Mouse (Mus musculus) testis, adult 2 months (tissue): ENCODE measurements at regions not wholly inside any gene's neighbourhood (a gene's known extent, or its start where the extent isn't known, plus 50 kb on each side); places are given as distances from the start of the nearest gene placed in this dataset.

Source experiments
- H3K27ac ChIP-seq: fragments of 200-500 bp; 2 replicates; pipeline ENCODE4 v1.5.1; 2012; ENCODE audit warnings: low read depth, low read length; ENCODE audit not compliant: control insufficient read depth, insufficient read depth
- H3K27me3 ChIP-seq: fragments of 200-500 bp; 2 replicates; pipeline ENCODE4 v1.6.1; 2012; ENCODE audit warnings: mild to moderate bottlenecking, low read length, moderate library complexity; ENCODE audit not compliant: control insufficient read depth, insufficient read depth
- H3K36me3 ChIP-seq: fragments of 200-500 bp; 2 replicates; pipeline ENCODE4 v1.6.1; 2012; ENCODE audit warnings: mild to moderate bottlenecking, low read length; ENCODE audit not compliant: control insufficient read depth, insufficient read depth
- H3K4me1 ChIP-seq: fragments of 200-500 bp; 2 replicates; pipeline ENCODE4 v1.6.1; 2012; ENCODE audit warnings: low read length; ENCODE audit not compliant: control insufficient read depth, insufficient read depth
- H3K4me3 ChIP-seq: fragments of 200-500 bp; 2 replicates; pipeline ENCODE4 v1.5.1; 2012; ENCODE audit warnings: low read depth, mild to moderate bottlenecking, low read length, moderate library complexity, mixed read lengths; ENCODE audit not compliant: control insufficient read depth
- CTCF ChIP-seq: fragments of 200-500 bp; IDR thresholded peaks from 2 replicates; pipeline ENCODE4 v1.5.1; 2012; ENCODE audit warnings: low read depth, mild to moderate bottlenecking, inconsistent platforms, low read length, moderate library complexity; ENCODE audit not compliant: control insufficient read depth, insufficient read depth, insufficient replicate concordance
- POLR2A ChIP-seq: fragments of 200-500 bp; IDR thresholded peaks from 2 replicates; pipeline ENCODE4 v1.6.1; 2012; ENCODE audit warnings: low read depth, mild to moderate bottlenecking, inconsistent platforms, low read length, moderate library complexity; ENCODE audit not compliant: control insufficient read depth

DNA sequence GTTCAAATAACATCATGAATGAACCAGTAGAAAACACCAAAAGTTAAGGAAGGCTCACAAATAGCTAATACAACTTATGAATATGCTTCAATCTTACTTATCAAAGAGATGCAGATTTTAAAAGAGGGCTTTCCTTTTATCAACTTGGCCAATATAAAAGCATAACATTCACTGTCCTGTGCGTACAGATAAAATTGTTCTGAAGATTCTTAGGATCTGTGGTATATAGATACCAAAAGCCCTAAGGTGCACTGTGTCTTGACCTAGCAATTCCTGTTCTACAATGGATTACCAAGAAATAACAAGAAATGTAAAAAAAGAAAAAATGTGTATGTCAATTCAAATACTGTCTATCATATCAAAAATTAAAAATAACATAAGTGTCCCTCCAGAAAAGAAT, 107.7 kb upstream of the Magi3 start:
- no peaks in the 10 kb centered on the region; the same call in 1 of the 2 replicates for H3K4me1 ChIP-seq

DNA sequence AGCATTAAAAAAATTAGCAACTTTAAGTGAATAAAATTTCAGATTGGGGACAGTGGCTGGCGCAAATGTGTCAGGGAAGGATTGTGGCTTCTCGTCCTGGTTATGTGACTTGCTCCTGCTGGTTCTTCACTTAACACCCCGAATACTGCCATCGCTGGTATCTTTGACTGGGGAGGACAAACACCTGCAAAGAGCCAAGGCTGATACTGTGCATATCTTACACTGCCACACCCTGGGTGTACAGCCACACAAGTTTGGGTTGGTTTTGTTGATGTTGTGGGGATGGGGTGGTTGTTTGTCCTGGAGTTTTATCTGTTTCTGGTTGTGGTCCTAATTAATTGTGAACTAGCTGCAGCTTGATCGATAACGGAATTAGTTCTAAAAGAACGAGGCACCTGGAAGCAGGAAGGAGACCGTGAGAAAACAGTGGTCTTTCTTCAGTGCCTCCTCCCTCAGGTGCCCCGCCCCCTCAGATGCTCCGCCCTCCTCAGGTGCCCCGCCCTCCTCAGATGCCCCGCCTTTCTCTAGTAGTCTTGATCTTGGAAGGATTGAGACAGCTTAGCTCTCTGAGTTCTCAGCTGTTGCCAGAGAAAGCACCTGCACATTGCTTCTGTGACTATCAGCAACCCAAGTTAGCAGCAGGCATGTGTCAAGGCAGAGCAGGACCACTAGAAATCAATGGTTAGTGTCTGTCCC, 107.0 kb upstream of the Magi3 start:
- no peaks in the 10 kb centered on the region for H3K27me3 ChIP-seq
- no peaks in the 10 kb centered on the region for H3K4me1 ChIP-seq
- H3K36me3 ChIP-seq: no peaks in the 10 kb centered on the region
- no peak overlapping the region for H3K27ac ChIP-seq
- TF ChIP-seq CTCF (no peak), POLR2A (no peak)
- no peak overlapping the region for H3K4me3 ChIP-seq

More for the DNA sequence above, 107.7 kb upstream of the Magi3 start:
- no peaks in the 10 kb centered on the region for H3K27me3 ChIP-seq
- no peak overlapping the region for H3K27ac ChIP-seq
- TF ChIP-seq CTCF (no peak), POLR2A (no peak)
- H3K36me3 ChIP-seq: no peaks in the 10 kb centered on the region
- no peak overlapping the region for H3K4me3 ChIP-seq

DNA sequence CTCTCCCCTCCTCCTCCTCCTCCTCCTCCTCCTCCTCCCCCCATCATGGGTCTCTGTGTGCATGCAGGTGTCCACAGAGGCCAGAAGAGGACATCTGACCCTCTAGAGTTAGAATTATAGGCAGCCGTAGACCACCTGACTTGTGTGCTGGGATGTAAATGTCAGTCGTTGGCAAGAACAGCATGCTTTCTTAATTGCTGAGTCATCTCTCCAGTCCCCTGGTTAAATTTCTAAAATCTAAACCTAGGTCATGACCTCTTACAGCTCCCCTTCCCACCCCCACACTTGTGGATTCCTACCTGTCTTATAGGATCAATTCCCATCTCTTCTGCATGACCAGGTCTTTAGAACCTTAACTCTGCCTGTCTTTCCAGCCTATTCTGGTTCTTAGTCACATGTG, 102.4 kb upstream of the Magi3 start:
- H3K27me3 ChIP-seq: no peaks in the 10 kb centered on the region
- H3K27ac ChIP-seq: no peak overlapping the region

DNA sequence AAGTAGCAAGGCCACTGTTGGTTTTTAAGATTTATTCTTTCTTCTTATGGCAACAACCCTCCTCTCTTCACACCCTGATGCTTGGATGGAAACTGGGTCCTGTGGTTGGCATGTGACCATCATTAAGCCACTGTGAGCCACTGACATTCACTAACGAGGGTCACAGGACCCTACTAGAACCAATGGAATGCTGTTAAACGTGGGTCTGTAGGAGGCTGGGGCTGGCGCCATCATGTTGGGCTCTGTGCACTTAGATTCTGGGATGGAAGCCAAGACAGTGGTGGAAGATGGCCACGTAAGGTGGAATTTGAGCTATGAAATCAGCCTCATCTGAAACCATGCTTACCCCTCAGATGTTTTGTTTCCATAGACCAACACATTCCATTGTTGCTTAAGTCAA, 100.2 kb upstream of the Magi3 start:
- no peak for TF ChIP-seq POLR2A
- TF ChIP-seq CTCF: no peak
- Histone ChIP-seq H3K27me3 (no peaks in the 10 kb centered on the region), H3K36me3 (no peaks in the 10 kb centered on the region), H3K27ac (no peak overlapping the region), H3K4me3 (no peak overlapping the region), H3K4me1 (no peaks in the 10 kb centered on the region; the same call in 1 of the 2 replicates)

More for the DNA sequence above, 102.4 kb upstream of the Magi3 start:
- H3K4me1 ChIP-seq: no peaks in the 10 kb centered on the region; the same call in 1 of the 2 replicates
- H3K4me3 ChIP-seq: no peak overlapping the region
- TF ChIP-seq POLR2A: no peak
- TF ChIP-seq CTCF: no peak
- H3K36me3 ChIP-seq: no peaks in the 10 kb centered on the region

DNA sequence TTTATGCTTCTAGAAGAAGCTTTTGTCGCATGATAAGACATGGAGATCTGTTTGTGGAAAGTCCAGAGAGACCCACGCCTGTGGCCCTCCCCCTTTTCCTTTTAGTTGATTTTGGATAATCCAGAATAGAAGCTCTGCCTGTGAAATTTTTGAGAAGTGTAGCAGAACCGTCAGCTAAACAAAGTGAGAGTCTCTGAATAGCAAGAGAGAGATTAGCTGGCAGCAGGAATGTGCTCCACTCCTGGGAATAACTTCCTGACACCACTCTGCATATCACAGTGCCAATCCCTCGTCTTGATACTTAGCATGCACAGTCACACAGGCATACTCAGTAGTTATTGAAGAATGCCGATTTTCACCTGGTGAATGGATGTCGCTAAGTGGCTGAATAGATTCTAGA, 99.2 kb upstream of the Magi3 start:
- no peak overlapping the region for H3K27ac ChIP-seq

DNA sequence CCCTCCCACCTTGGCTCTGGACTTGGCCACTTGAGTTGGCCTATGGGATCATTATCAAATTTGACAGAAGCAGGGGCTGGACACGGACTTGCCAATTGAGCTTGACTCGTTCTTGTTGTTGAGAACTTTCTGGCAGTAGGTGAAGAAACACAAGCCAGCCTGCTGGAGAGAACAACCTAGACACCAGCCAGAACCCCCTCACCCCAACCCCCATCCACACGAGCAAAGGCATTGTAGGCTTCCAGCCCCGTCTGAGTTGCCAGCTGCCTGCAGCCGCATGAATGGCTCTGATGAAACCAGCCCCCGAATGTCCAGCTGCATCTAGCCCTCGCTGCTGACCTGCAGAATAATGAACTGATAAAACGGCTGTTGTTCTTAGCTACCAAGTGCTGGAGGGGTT, 98.7 kb upstream of the Magi3 start:
- Histone ChIP-seq H3K4me3 (no peak overlapping the region), H3K27ac (no peak overlapping the region), H3K4me1 (no peaks in the 10 kb centered on the region; the same call in 1 of the 2 replicates), H3K36me3 (no peaks in the 10 kb centered on the region), H3K27me3 (no peaks in the 10 kb centered on the region)
- TF ChIP-seq POLR2A: no peak
- no peak for TF ChIP-seq CTCF

More for the DNA sequence above, 99.2 kb upstream of the Magi3 start:
- Histone ChIP-seq H3K27me3 (no peaks in the 10 kb centered on the region), H3K36me3 (no peaks in the 10 kb centered on the region), H3K4me1 (no peaks in the 10 kb centered on the region; the same call in 1 of the 2 replicates), H3K4me3 (no peak overlapping the region)
- TF ChIP-seq CTCF (no peak), POLR2A (no peak)

DNA sequence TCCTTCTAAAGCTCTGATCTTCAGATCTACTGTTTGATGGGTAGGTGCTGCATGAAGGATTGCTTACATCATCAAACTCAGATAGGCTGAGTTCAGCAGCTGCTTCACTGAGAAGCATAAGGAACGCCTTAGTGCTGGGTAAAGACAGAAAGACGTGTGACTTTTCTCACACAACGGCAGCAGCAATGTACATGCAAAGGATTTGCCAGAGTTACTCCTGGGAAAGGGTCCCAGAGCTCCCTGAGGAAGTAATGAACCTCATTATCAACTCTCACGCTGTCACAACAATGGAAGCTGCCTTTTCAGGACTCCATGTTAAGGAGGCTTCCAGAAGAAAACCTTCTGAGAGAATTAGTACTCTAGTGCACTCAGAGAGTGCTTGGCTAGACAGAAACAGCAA, 97.4 kb upstream of the Magi3 start:
- H3K27ac ChIP-seq: no peak overlapping the region
- H3K4me1 ChIP-seq: no peaks in the 10 kb centered on the region; the same call in 1 of the 2 replicates
- TF ChIP-seq CTCF (no peak), POLR2A (no peak)
- no peaks in the 10 kb centered on the region for H3K27me3 ChIP-seq
- no peaks in the 10 kb centered on the region for H3K36me3 ChIP-seq
- H3K4me3 ChIP-seq: no peak overlapping the region

DNA sequence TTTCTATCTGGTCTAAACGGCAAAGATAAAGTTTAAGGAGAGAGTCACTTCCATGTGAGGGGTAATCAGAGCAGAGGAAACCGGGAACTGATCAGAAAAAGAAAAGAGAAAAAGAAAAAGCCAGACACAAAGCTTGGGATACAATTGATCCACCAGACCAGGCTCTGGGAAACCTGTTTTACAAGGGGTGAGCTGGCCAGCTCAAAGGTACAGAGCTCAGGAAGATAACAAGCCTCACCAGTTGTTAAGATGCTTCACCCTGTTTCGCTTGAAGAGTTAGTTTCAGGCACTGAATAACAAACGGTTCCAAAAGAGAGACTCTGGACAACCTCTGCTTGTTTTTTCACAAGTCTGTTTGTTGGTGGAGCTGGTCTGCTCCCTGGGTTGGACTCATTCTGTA, 92.9 kb upstream of the Magi3 start:
- Histone ChIP-seq H3K27me3 (no peaks in the 10 kb centered on the region), H3K27ac (no peak overlapping the region), H3K4me3 (no peak overlapping the region), H3K36me3 (no peaks in the 10 kb centered on the region), H3K4me1 (no peaks in the 10 kb centered on the region)
- TF ChIP-seq CTCF (no peak), POLR2A (no peak)
